Mouse (Mus musculus): ENCODE results near the gene Ube2q1. TPM values are rescaled to one million over a fixed set of nuclear protein-coding genes. Genes with fewer than 3 reads are reported as not detected.

The Ube2q1 gene
- polyA plus RNA-seq, 1 experiment from 2014 or later = 15.6 TPM

Other genes starting within 250 kb of the Ube2q1 start
- 15.4 and 17.5 TPM in 2 replicates for gene Adar, start 58.6 kb upstream of the Ube2q1 start, polyA plus RNA-seq (2016; fragmentation: Nextera tagmentation; extraction: Ambion mirVana)
- 0.41 and 0.56 TPM in 2 replicates for gene Chrnb2, start 9.0 kb upstream of the Ube2q1 start, polyA plus RNA-seq (2016; fragmentation: Nextera tagmentation; extraction: Ambion mirVana)
- gene She, start 57.8 kb downstream of the Ube2q1 start, polyA plus RNA-seq (2016; fragmentation: Nextera tagmentation; extraction: Ambion mirVana) = 2.8 and 3.1 TPM in 2 replicates
- gene Il6ra, start 139.6 kb downstream of the Ube2q1 start, polyA plus RNA-seq (2016; fragmentation: Nextera tagmentation; extraction: Ambion mirVana) = 0.25 and 0.38 TPM in 2 replicates
- 16.0 and 18.3 TPM in 2 replicates for gene Atp8b2, start 189.9 kb downstream of the Ube2q1 start, polyA plus RNA-seq (2016; fragmentation: Nextera tagmentation; extraction: Ambion mirVana)
- gene Hax1, start 225.2 kb downstream of the Ube2q1 start, polyA plus RNA-seq (2016; fragmentation: Nextera tagmentation; extraction: Ambion mirVana) = 308 and 315 TPM in 2 replicates